Mouse (Mus musculus) gastrocnemius, adult 2 months (tissue): ENCODE data around the gene Eva1c. TPM values are rescaled to one million over a fixed set of nuclear protein-coding genes. Genes with fewer than 3 reads are reported as not detected.

Experiments used
- DNase-seq: peaks from one replicate; pipeline ENCODE4 v3.0.0; 2022
- H3K27ac ChIP-seq: fragments of 200-600 bp; 2 replicates; pipeline ENCODE4 v1.8.1; 2022; ENCODE audit warnings: mild to moderate bottlenecking
- H3K4me3 ChIP-seq: fragments of 200-600 bp; 2 replicates; pipeline ENCODE4 v1.8.1; 2022; ENCODE audit warnings: mild to moderate bottlenecking, moderate library complexity
- CTCF ChIP-seq: fragments of 200-600 bp; IDR thresholded peaks from 2 replicates; pipeline ENCODE4 v1.8.1; 2022; ENCODE audit warnings: antibody characterized with exemption, mild to moderate bottlenecking, moderate library complexity
- intact Hi-C: fragments of 180-260 bp; cut with DNase I; formaldehyde crosslinking; loops from one replicate; pipeline ENCODE4 v1.15.1; 2025
- total RNA-seq, 2 experiments: library from RNA; stranded (reverse); gene quantifications; 2 replicates each; pipeline ENCODE4 v1.2.3; 2021

Gene Eva1c
- total RNA-seq, 2 experiments from 2014 or later: 0.10 to 0.56 TPM

DNA sequence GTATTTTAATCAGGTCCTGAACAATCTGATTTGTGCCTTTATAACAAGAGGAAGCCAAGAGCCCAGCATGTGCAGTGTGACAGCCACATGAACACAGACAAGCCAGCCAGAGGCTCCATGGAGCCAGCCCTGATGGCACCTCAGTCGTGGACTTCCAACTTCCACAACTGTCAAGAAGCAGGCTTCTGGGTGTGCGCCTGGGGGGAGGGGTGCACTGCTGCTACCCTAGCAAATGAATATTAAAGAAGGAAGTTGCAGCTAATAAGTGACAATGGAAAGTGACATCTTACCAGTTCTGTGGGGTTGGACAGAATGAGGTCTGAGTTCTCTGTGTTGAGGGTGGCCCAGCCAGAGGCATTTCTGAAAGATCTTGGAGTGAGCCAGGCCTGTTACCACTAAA lies 58.8 kb downstream of the Eva1c start:
- no peak overlapping the region for H3K4me3 ChIP-seq
- no peak for TF ChIP-seq CTCF
- intact Hi-C loops: no loop called here
- peak overlapping the region; percentile 31; the same call in 1 of the 2 replicates for H3K27ac ChIP-seq
- no peak for DNase-seq

DNA sequence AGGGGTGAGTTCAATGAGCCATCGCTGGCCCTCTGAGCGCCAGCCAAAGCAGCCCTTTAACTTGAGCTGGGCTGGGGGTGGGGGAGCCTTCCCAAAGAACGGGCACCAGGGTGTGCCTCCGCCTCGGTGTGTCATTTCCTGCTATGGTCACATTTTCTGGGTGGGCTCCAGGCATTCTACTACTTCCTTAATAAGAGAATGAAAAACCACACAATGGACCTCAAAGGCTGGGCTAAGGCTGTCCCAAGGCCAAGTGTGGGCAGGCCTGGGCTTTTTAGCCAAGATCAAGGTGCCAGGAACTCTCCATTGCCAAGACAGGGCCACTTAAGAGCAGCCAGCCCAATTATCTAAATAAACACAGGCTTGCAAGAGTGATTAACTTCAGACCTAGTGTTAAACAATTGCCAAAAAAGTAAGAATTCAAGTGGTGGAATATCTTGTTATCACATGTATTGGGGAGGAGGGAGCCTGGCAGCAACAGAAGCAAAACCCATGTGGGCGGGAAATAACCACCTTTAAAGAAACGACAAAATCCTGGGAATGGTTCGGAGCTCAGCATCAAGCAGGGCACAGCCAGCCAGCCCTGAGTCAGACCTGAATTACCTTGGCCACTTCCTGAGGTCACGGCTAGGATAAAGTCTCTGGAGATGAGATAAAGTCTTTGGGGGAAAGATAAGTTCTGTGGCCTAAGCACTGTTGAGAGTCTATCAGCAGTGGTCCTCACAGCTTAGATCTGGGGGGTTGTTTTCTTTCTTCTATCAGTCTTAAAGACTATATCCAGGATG lies 59.5 kb downstream of the Eva1c start:
- no peak for TF ChIP-seq CTCF
- Histone ChIP-seq H3K27ac (peak overlapping the region; percentile 31; the same call in 1 of the 2 replicates), H3K4me3 (no peak overlapping the region)
- intact Hi-C loops: no loop called here
- peak; percentile 32 for DNase-seq

DNA sequence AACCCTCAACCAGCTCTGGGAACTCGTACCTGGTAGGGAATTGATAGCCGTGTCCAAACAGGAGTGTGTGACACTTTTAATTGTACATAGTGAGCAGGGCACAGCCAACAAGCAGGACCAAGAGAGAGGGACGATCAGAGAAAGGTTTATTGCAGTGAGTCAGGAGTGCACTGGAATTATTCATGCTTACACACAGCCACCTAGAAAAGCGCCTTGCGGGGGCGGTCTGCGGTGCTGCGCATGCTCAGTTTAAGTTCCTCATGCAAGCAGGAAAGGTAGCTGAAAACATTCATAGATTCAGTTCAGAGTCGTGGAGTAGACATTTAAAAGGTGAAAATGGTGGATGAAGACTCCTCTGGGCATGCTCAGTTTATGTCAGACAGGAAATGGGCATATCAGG lies 64.2 kb downstream of the Eva1c start:
- no peak for DNase-seq
- TF ChIP-seq CTCF: no peak
- intact Hi-C loops: no loop called here
- no peak overlapping the region for H3K27ac ChIP-seq
- H3K4me3 ChIP-seq: no peak overlapping the region

DNA sequence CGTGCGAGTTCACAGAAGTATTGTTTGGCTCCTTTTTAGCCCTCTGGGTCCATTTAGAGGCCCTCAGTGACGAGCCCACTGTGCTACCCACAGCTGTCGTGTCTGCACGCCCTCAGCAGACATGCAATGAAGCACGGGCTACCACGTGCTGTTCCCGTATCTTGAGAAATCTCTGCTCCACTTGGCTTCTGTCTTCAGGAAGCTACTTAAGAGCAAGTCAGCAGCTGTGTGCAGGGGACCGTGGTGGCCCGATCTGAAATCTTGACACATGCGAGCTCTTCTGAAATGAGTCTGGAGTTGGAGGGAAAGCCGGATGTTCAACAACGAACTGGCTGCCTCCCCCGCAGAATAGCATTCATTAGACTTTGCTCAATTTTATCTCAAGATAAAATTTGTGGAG lies 65.1 kb downstream of the Eva1c start:
- no peak for TF ChIP-seq CTCF
- intact Hi-C loops: no loop called here
- H3K4me3 ChIP-seq: no peak overlapping the region

DNA sequence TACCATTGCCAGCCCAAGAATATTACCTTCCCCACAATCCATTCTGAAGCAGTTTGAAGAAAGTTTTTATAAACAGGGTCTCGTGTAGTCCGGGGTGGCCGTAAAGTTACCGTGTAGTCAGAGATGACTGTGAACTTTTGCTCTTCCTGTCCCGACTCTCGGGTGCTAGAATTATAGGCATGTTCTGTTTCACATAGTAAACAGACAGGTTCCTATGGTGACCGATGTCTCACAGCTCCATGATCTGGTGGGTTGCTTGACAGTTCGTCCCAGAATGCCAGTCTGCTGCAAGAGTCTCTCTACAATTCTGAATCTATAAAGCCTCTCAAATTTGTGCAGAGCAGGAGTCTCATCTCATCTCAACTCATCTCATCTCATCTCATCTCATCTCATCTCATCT lies 65.6 kb downstream of the Eva1c start:
- Histone ChIP-seq H3K4me3 (no peak overlapping the region), H3K27ac (no peak overlapping the region)
- intact Hi-C loops: no loop called here
- no peak for TF ChIP-seq CTCF
- no peak for DNase-seq

More for the DNA sequence above, 65.1 kb downstream of the Eva1c start:
- DNase-seq: peak; percentile 19
- no peak overlapping the region for H3K27ac ChIP-seq

DNA sequence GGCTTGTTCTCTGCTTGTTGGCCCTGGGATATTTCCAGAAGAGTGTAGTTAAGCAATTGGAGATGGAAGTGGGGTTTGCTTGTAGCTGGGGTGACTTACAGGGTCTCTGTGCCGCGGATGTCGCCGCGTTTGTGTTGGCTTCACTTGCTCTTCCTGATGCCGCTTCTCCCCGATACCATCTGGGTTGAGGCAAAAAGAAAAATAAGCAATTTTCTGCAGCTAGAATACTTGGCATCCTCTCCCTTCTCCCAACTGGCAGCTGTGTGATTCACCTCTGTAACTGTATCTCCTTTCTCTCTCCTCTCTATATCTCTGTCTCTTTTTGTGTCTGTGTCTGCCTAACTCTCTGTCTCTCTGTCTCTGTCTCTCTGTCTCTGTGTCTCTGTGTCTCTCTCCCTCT lies 66.5 kb downstream of the Eva1c start:
- H3K4me3 ChIP-seq: no peak overlapping the region
- no peak for DNase-seq
- no peak for TF ChIP-seq CTCF
- no peak overlapping the region for H3K27ac ChIP-seq
- intact Hi-C loops: no loop called here

DNA sequence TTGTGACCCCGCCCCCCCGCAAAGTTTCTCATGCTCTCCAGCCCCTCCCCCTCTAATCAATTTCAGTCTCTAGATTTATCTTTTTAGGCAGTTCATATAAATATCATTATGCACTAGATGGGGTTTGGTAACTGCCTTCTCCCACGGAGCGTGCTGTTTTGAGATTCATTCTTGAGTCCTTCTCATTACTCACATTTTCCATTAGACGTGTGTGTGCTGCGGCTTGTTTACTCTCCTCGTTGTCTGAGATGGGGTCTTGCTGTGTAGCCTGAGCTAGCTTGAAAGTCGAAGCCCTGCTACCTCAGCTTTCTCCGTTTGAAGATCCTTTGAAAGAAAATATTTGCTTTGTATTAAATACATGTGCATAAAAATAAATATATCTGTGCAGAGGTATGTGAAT lies 67.3 kb downstream of the Eva1c start:
- intact Hi-C loops: no loop called here
- DNase-seq: no peak
- Histone ChIP-seq H3K27ac (no peak overlapping the region), H3K4me3 (no peak overlapping the region)
- TF ChIP-seq CTCF: no peak

DNA sequence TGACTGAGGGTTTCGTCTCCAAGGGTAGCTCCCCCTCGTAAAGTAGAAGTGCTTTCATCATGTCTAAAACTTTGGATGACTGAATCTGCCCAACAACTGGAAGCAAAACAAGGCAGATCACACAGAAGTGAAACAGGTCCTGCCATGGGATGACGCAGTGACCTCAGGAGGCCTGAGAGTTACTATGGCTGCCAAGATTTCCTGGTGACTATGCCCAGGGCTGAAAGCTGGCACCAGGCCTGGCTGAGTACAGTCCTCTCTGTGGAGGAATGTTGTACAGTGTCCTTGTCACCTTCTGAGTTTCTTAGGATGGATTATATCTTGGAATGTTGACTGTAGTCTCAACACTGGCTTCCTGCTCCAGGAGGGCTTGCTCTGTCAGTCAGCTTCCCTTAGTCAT lies 71.1 kb downstream of the Eva1c start:
- H3K27ac ChIP-seq: no peak overlapping the region
- peak; percentile 54 for DNase-seq
- no peak overlapping the region for H3K4me3 ChIP-seq
- no peak for TF ChIP-seq CTCF
- intact Hi-C loops: no loop called here

DNA sequence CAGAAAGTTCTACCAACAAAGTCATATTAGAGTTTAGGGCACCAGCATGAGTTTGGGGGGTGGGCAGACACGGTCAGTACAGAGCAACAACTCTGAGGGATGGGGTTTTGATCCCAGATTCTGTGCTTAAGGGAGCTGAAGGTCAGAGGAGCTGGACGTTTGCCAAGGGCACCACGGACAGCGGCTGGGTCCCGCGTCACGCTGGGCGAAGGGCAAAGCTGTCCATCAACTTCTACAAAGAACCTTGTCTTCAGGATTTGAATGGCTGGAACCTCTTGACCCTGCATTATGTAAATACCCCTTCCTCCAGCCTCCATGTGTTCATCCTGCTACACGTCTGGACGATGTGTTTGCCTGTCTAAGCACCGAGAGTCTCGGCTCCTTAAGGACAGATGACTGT lies 73.0 kb downstream of the Eva1c start:
- intact Hi-C loops: no loop called here
- no peak overlapping the region for H3K4me3 ChIP-seq
- no peak overlapping the region for H3K27ac ChIP-seq
- TF ChIP-seq CTCF: no peak
- DNase-seq: no peak

DNA sequence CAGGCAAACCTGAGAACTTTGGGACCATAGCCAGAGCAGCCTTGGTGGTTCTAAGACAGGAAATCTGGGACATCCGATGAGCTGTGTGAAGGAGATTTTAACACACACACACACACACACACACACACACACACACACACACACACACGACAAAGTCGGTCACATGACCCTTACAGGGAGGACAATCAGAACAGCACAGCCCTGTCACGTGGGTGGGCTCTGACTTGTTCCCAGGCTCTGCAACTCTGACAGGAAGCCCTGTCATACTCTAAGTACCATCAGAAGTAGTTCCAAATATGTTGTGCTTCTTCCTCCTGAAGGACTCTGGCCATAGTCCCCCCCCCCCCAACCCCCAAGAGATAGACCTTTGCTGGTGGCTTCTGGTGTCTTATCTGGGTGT lies 74.8 kb downstream of the Eva1c start:
- Histone ChIP-seq H3K4me3 (no peak overlapping the region), H3K27ac (no peak overlapping the region)
- intact Hi-C loops: no loop called here
- DNase-seq: no peak
- no peak for TF ChIP-seq CTCF

DNA sequence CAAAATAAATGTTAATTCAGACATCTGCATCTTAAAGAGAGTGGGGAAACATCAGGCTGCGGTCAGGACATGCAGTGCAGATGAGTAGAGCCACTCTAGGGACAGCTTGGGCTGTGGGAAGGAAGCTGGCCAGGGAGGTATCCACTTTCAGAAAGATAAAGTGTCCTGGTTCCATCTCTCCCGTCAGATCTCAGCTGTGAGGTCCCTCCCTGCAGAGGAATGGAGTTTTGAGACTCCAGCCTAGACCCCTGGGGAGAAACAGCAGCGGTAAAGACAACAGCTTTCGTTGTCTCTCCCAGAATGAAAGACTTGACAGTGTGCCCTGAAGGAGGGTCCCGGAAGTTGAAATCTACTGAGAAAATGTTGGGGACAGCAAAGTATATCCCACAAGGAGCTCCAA lies 76.8 kb downstream of the Eva1c start:
- intact Hi-C loops: no loop called here
- no peak for DNase-seq
- TF ChIP-seq CTCF: no peak
- Histone ChIP-seq H3K4me3 (no peak overlapping the region), H3K27ac (no peak overlapping the region)

DNA sequence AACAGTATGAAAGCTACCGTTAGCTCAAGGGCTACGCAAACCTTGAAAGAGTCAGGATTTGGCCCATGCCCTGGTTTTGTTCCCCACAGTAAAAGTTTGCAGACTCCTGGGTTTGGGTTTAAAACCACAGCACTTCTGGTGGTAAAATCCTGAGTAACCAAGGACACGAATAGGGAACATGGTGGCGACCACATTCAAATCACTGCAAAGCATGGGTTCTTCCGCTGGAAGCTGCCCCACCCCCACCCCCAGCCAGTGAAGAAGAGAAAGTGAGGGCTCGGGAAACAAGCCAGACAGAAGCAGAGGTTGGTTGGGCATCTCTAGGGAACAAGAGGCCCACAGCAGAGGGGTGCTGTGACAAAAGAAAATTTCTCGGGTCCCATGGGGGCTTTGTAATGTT lies 80.7 kb downstream of the Eva1c start:
- no peak overlapping the region for H3K4me3 ChIP-seq
- no peak for DNase-seq
- TF ChIP-seq CTCF: no peak
- intact Hi-C loops: no loop called here
- no peak overlapping the region for H3K27ac ChIP-seq

DNA sequence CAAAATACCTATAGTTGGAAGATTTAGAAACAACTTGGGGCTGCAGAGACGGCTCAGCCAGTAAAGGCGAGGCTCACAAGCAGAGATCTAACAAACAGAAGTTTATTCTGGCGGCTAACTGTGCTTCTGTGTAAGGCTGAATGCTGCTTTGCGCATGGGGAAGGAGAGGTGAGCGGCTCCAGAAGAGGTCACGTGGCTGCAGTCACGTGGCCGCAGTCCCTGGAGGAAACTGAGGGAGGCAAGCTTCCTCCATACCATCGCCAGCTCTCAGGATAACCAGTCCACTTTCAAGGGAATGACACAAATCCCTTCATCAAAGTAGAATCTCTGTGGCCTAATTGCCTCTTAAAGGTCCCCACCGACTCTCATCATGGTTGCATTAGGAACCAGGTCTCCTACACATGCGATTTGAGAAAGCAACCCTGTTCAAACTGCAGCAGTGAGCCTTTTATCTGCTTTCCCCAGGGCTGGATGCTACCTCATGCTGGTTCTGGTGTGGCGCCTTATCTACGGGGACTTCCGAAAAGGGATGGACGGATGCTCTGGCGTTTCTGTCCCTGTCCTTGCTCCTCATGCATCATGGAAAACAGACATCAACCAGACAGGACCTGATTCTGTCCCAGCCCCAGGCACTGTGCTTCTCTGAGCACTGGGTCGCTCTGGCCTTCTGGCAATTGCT lies 84.5 kb downstream of the Eva1c start:
- no peak for TF ChIP-seq CTCF
- DNase-seq: no peak

DNA sequence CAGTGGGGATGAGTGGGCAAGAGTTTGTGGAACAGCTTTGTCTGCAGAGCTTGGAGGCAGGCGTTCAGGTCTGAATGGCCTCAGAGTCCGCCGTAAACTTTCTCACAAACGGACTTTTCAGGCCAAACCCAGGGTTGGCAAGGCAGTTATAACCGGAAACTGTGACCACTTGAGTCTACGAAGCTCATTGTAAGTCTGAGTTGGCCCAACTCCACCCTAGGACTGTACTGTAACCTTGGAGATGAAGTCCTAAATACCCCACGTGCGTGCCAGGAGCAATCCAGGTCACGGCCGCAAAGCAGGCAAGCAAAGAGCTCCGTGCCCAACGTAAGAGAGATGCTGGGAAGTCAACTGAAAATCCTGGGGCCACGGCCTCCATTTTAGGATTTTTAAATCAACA lies 85.2 kb downstream of the Eva1c start:
- intact Hi-C loops: no loop called here
- no peak for DNase-seq
- H3K27ac ChIP-seq: peak overlapping the region; percentile 24; the same call in 1 of the 2 replicates
- no peak for TF ChIP-seq CTCF
- H3K4me3 ChIP-seq: no peak overlapping the region

More for the DNA sequence above, 84.5 kb downstream of the Eva1c start:
- Histone ChIP-seq H3K27ac (peak overlapping the region; percentile 24), H3K4me3 (no peak overlapping the region)
- intact Hi-C loops: no loop called here
